Comparison of ENCODE assay signal across 9 mouse cellular contexts in genomic region chr2:148580286-148580966, GRCm38 (mm10).
DNase-seq lines count a peak whose midpoint lies in the region; ATAC-seq and TF ChIP-seq lines count a peak whose summit lies in the region.
"Had no signal": no experiment of that assay in that cellular context is flagged by ENCODE, and none has a peak within 500 bp of the region (broad histone marks: within the 10 kb centered on the region; RNA-seq: fewer than 3 reads in every experiment).

No protein-coding gene starts in this region.

- intact Hi-C loops in gastrocnemius, postnatal 14 days (cut with DNase I; ENCODE audit: low total_unique reads), result loop anchor here (5.0 kb wide), 1 partner anchor 458 kb away; no protein-coding TSS in a partner anchor

- peak; percentile 89 for TF ChIP-seq CTCF in stomach, postnatal 0 days (IDR thresholded peaks at IDR 0.05; ENCODE audit: low read depth)

- no peak overlapping the region for H3K9ac ChIP-seq in forebrain, embryonic 11.5 days (ENCODE audit: low read length)
- H3K9ac ChIP-seq in midbrain, embryonic 12.5 days (replicated peaks), result no peak overlapping the region
- H3K9ac ChIP-seq in stomach, postnatal 0 days (ENCODE audit: low read length), result no peak overlapping the region
- H3K9ac ChIP-seq: heart, embryonic 13.5 days had no signal

- H3K4me1 ChIP-seq in forebrain, embryonic 11.5 days (replicated peaks; ENCODE audit: control insufficient read depth, insufficient read depth, low read length), result no peaks in the 10 kb centered on the region
- no peaks in the 10 kb centered on the region for H3K4me1 ChIP-seq in forebrain, embryonic 10.5 days
- H3K4me1 ChIP-seq in midbrain, embryonic 12.5 days, result no peaks in the 10 kb centered on the region
- H3K4me1 ChIP-seq in stomach, postnatal 0 days (replicated peaks; ENCODE audit: control insufficient read depth, insufficient read depth), result no peaks in the 10 kb centered on the region
- H3K4me1 ChIP-seq: heart, embryonic 13.5 days had no signal

- no peaks in the 10 kb centered on the region for H3K9me3 ChIP-seq in forebrain, embryonic 11.5 days (ENCODE audit: control insufficient read depth, low read length)
- H3K9me3 ChIP-seq in forebrain, embryonic 10.5 days, result no peaks in the 10 kb centered on the region
- H3K9me3 ChIP-seq in midbrain, embryonic 12.5 days, result no peaks in the 10 kb centered on the region
- no peaks in the 10 kb centered on the region for H3K9me3 ChIP-seq in stomach, postnatal 0 days (ENCODE audit: control insufficient read depth, low read length)
- H3K9me3 ChIP-seq: heart, embryonic 13.5 days had no signal

- ATAC-seq in forebrain, embryonic 11.5 days (replicated peaks; ENCODE audit: low FRiP score), result peak; percentile 66
- peak; percentile 72 for ATAC-seq in midbrain, embryonic 12.5 days (ENCODE audit: low FRiP score, low read depth)
- ATAC-seq in stomach, postnatal 0 days (ENCODE audit: low FRiP score, low TSS enrichment), result no peak

- no peaks in the 10 kb centered on the region for H3K36me3 ChIP-seq in forebrain, embryonic 11.5 days (ENCODE audit: control insufficient read depth, insufficient read depth, low read length)
- H3K36me3 ChIP-seq in forebrain, embryonic 10.5 days (replicated peaks), result no peaks in the 10 kb centered on the region
- H3K36me3 ChIP-seq in midbrain, embryonic 12.5 days, result no peaks in the 10 kb centered on the region
- H3K36me3 ChIP-seq in stomach, postnatal 0 days (ENCODE audit: control insufficient read depth, insufficient read depth, low read length), result no peaks in the 10 kb centered on the region
- H3K36me3 ChIP-seq: heart, embryonic 13.5 days had no signal

- no peak overlapping the region for H3K27ac ChIP-seq in forebrain, embryonic 11.5 days (ENCODE audit: low read depth, low read length)
- no peak overlapping the region for H3K27ac ChIP-seq in forebrain, embryonic 10.5 days
- no peak overlapping the region for H3K27ac ChIP-seq in midbrain, embryonic 12.5 days (replicated peaks)
- no peak overlapping the region for H3K27ac ChIP-seq in stomach, postnatal 0 days (replicated peaks)
- H3K27ac ChIP-seq: heart, embryonic 13.5 days had no signal

- peak; percentile 50 for DNase-seq in forebrain, embryonic 11.5 days (ENCODE audit: low spot score)
- no peak for DNase-seq in forebrain, embryonic 10.5 days (ENCODE audit: extremely low spot score, low spot score)
- peak; percentile 13 for DNase-seq in thymus, postnatal 14 days
- no peak for DNase-seq in thymus, adult 18-20 months
- peak; percentile 36 for DNase-seq in gastrocnemius, postnatal 14 days
- DNase-seq in kidney, postnatal 36 days, result peak; percentile 52 to 63
- DNase-seq in stomach, postnatal 0 days (ENCODE audit: low spot score), result peak; percentile 27

- H3K27me3 ChIP-seq in forebrain, embryonic 11.5 days (ENCODE audit: control insufficient read depth, insufficient read depth, low read length), result no peaks in the 10 kb centered on the region
- H3K27me3 ChIP-seq in forebrain, embryonic 10.5 days (ENCODE audit: poor library complexity, severe bottlenecking), result no peaks in the 10 kb centered on the region
- H3K27me3 ChIP-seq in midbrain, embryonic 12.5 days, result no peaks in the 10 kb centered on the region
- H3K27me3 ChIP-seq in stomach, postnatal 0 days (ENCODE audit: control insufficient read depth, insufficient read depth, low read length), result no peaks in the 10 kb centered on the region

- H3K4me2 ChIP-seq in forebrain, embryonic 11.5 days (ENCODE audit: low read depth, low read length, severe bottlenecking), result no peak overlapping the region
- H3K4me2 ChIP-seq in midbrain, embryonic 12.5 days (replicated peaks), result no peak overlapping the region
- H3K4me2 ChIP-seq in stomach, postnatal 0 days (replicated peaks; ENCODE audit: low read depth), result no peak overlapping the region
- H3K4me2 ChIP-seq: heart, embryonic 13.5 days had no signal

- 41% methylated on average over 7 of the region's 7 CpGs for WGBS in forebrain, embryonic 11.5 days
- 46% methylated on average over 7 of the region's 7 CpGs for WGBS in forebrain, embryonic 10.5 days
- 36% methylated on average over 7 of the region's 7 CpGs for WGBS in midbrain, embryonic 12.5 days
- WGBS in stomach, postnatal 0 days, result 41% methylated on average over 7 of the region's 7 CpGs

- no peak for TF ChIP-seq EP300 in stomach, postnatal 0 days (optimal IDR thresholded peaks at IDR 0.05)

- no peak overlapping the region for H3K4me3 ChIP-seq in forebrain, embryonic 11.5 days (ENCODE audit: low read depth, low read length)
- no peak overlapping the region for H3K4me3 ChIP-seq in forebrain, embryonic 10.5 days
- H3K4me3 ChIP-seq in midbrain, embryonic 12.5 days, result no peak overlapping the region
- no peak overlapping the region for H3K4me3 ChIP-seq in stomach, postnatal 0 days (ENCODE audit: low read depth, low read length)
- H3K4me3 ChIP-seq: heart, embryonic 13.5 days had no signal

Comparison
In these comparisons a context has a peak if more than half of its experiments do, and no peak if none do; other contexts are left out.
1. DNase-seq: peak in forebrain, embryonic 11.5 days (single experiment), thymus, postnatal 14 days (single experiment), gastrocnemius, postnatal 14 days (single experiment), kidney, postnatal 36 days (2 of 2) and stomach, postnatal 0 days (single experiment); none in forebrain, embryonic 10.5 days (single experiment) and thymus, adult 18-20 months (0 of 2).